Mouse (Mus musculus): ENCODE data around the gene Ddx5. TPM values are rescaled to one million over a fixed set of nuclear protein-coding genes. Genes with fewer than 3 reads are reported as not detected.
"Not testable (repeated sequence)": the region's sequence is repeated elsewhere in the genome, so short reads cannot be mapped to it uniquely, and the experiment has no call there.

Gene Ddx5
- polyA plus RNA-seq, 1 experiment from 2014 or later, result 501 TPM

DNA sequence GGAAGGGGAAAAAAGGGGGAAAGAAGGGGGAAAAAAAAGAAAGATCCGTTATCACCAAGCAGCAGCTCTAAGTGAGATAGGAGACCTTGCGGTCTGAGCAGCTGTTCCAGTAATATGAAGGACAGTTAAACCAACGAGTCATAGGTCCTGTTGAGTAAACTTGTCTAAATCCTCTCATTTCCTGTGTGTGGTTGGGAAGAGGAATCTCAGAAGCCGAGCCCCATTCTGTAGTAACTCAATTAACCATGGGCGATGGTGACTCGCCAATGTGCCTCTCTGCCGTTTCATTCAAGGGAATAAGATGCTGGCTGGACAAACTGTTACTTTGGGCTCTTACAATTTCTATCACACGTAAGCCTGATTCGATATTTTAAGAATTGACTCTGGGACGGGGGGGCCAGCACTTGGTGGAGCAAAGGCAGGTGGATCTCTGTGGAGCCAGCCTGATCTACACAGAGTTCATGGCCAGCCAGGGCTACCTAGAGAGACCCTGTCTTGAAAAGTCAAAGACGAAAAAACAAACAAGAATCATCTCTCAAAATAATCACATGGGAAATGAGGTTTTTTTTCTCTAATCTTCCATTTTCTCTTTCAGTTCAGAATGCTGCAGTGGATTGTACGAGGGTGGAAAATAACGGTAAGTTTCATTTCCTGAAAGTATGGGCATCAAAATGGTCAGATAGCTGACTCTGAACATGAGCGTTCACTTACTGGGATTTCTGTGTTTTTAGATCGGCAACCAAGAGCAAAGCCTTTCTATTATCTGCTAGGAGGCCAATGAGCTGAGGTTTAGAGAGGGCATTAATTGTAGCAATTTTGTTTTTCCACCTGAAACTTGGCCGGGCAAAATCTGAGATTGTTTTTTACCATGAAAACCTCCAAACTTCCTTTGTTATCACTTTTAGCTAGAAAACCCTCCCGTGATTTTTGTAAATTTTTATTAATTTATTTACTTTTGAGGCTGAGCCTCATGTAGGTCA, 37.7 kb downstream of the Ddx5 start, which contains the start of gene Milr1:
Milr1 (plus strand) TSS at position 188 of the 980 bp plus-strand sequence.
- Histone ChIP-seq H3K4me1 (ENCODE audit: control insufficient read depth, insufficient read depth, low read length) (no peaks in the 10 kb centered on the region), H3K36me3 (ENCODE audit: control insufficient read depth, insufficient read depth, low read length) (no peaks in the 10 kb centered on the region), H3K9me3 (ENCODE audit: control insufficient read depth, low read length) (no peaks in the 10 kb centered on the region), H3K4me2 (ENCODE audit: low read depth, severe bottlenecking) (no peak within 1 kb of the TSS), H3K27ac (replicated peaks; ENCODE audit: low read depth, low read length) (no peak within 1 kb of the TSS), H3K4me3 (ENCODE audit: low read depth, low read length) (no peak within 1 kb of the TSS), H3K9ac (ENCODE audit: low read length) (no peak within 1 kb of the TSS), H3K27me3 (ENCODE audit: control insufficient read depth, insufficient read depth, low read length) (no peaks in the 10 kb centered on the region)
- ATAC-seq (ENCODE audit: insufficient number of reproducible peaks, low FRiP score, low TSS enrichment, low read depth) (no peak), DNase-seq (ENCODE audit: low spot score) (no peak)
- 87% methylated on average over 17 of the region's 17 CpGs for WGBS

- no peak for ATAC-seq (ENCODE audit: insufficient number of reproducible peaks, low FRiP score, low TSS enrichment, low read depth)
- Histone ChIP-seq H3K4me2 (ENCODE audit: low read depth, severe bottlenecking) (no peak within 1 kb of the TSS), H3K9ac (ENCODE audit: low read length) (no peak within 1 kb of the TSS), H3K9me3 (ENCODE audit: control insufficient read depth, low read length) (no peaks in the 10 kb centered on the region), H3K4me1 (ENCODE audit: control insufficient read depth, insufficient read depth, low read length) (no peaks in the 10 kb centered on the region), H3K4me3 (ENCODE audit: low read depth, low read length) (no peak within 1 kb of the TSS), H3K27me3 (ENCODE audit: control insufficient read depth, insufficient read depth, low read length) (no peaks in the 10 kb centered on the region), H3K27ac (replicated peaks; ENCODE audit: low read depth, low read length) (no peak within 1 kb of the TSS), H3K36me3 (ENCODE audit: control insufficient read depth, insufficient read depth, low read length) (no peaks in the 10 kb centered on the region)
- WGBS, result 91% methylated on average over 13 of the region's 13 CpGs
- no peak for DNase-seq (ENCODE audit: low spot score)
Observed at GRCm38 (mm10) chr11:106750121-106750751, 38.7 kb downstream of the Ddx5 start, which contains the start of gene Pecam1. Pecam1 (minus strand) TSS chr11:106750628.

DNA sequence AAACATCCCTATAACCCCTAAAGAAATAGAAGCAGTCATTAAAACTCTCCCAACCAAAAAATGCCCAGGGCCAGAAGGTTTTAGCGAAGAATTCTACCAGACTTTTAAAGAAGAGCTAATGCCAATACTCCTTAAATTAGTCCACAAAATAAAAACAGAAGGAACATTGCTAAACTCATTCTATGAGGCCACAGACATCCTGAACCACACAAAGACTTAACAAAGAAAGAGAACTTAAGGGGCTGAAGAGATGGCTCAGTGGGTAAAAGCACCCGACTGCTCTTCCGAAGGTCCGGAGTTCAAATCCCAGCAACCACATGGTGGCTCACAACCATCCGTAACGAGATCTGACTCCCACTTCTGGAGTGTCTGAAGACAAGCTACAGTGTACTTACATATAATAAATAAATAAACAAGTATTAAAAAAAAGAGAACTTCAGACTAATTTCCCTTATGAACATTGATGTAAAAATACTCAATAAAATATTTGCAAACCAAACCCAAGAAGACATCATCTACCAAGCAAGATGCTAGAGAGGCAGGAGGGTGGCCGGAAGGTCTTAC, 39.3 kb downstream of the Ddx5 start:
- not testable (repeated sequence) for ATAC-seq (ENCODE audit: insufficient number of reproducible peaks, low FRiP score, low TSS enrichment, low read depth); H3K27me3 ChIP-seq (ENCODE audit: control insufficient read depth, insufficient read depth, low read length); H3K36me3 ChIP-seq (ENCODE audit: control insufficient read depth, insufficient read depth, low read length); H3K4me3 ChIP-seq (ENCODE audit: low read depth, low read length); H3K27ac ChIP-seq (replicated peaks; ENCODE audit: low read depth, low read length); H3K4me1 ChIP-seq (ENCODE audit: control insufficient read depth, insufficient read depth, low read length); H3K9me3 ChIP-seq (ENCODE audit: control insufficient read depth, low read length); H3K4me2 ChIP-seq (ENCODE audit: low read depth, severe bottlenecking); H3K9ac ChIP-seq (ENCODE audit: low read length); DNase-seq (ENCODE audit: low spot score)
- WGBS, result 95% methylated on average over 7 of the region's 7 CpGs

DNA sequence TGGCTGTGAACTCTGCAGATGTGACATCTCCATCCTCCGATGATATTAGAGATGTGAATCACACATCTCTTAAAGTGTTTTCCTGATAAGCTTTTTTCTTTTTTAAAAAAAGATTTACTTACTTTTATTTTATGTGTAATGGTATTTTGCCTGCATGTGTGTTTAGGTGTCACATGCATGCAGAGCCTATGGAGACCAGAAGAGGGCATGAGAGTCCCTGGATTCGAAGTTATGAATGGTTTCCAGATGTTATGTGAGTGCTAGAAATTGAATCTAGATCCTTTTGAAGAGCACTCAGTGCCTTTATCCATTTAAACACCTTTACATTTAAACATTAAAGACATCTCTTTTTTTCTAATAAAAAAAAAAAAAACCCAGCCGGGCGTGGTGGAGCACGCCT, 44.0 kb downstream of the Ddx5 start:
- DNase-seq (ENCODE audit: low spot score) (no peak), ATAC-seq (ENCODE audit: insufficient number of reproducible peaks, low FRiP score, low TSS enrichment, low read depth) (no peak)
- Histone ChIP-seq H3K4me1 (ENCODE audit: control insufficient read depth, insufficient read depth, low read length) (no peaks in the 10 kb centered on the region), H3K27ac (replicated peaks; ENCODE audit: low read depth, low read length) (no peak overlapping the region), H3K9ac (ENCODE audit: low read length) (no peak overlapping the region), H3K4me2 (ENCODE audit: low read depth, severe bottlenecking) (no peak overlapping the region), H3K36me3 (ENCODE audit: control insufficient read depth, insufficient read depth, low read length) (no peaks in the 10 kb centered on the region), H3K27me3 (ENCODE audit: control insufficient read depth, insufficient read depth, low read length) (no peaks in the 10 kb centered on the region), H3K4me3 (ENCODE audit: low read depth, low read length) (no peak overlapping the region), H3K9me3 (ENCODE audit: control insufficient read depth, low read length) (no peaks in the 10 kb centered on the region)
- WGBS, result 92% methylated on average over 5 of the region's 5 CpGs

- no peak overlapping the region for H3K27ac ChIP-seq (replicated peaks; ENCODE audit: low read depth, low read length)
- H3K36me3 ChIP-seq (ENCODE audit: control insufficient read depth, insufficient read depth, low read length), result no peaks in the 10 kb centered on the region
- H3K9me3 ChIP-seq (ENCODE audit: control insufficient read depth, low read length), result no peaks in the 10 kb centered on the region
- no peak overlapping the region for H3K4me3 ChIP-seq (ENCODE audit: low read depth, low read length)
- no peak for ATAC-seq (ENCODE audit: insufficient number of reproducible peaks, low FRiP score, low TSS enrichment, low read depth)
- no peaks in the 10 kb centered on the region for H3K27me3 ChIP-seq (ENCODE audit: control insufficient read depth, insufficient read depth, low read length)
- no peak overlapping the region for H3K9ac ChIP-seq (ENCODE audit: low read length)
- H3K4me1 ChIP-seq (ENCODE audit: control insufficient read depth, insufficient read depth, low read length), result no peaks in the 10 kb centered on the region
- DNase-seq (ENCODE audit: low spot score), result no peak
- 56% methylated on average over 6 of the region's 6 CpGs for WGBS
- H3K4me2 ChIP-seq (ENCODE audit: low read depth, severe bottlenecking), result no peak overlapping the region
Observed at GRCm38 (mm10) chr11:106742388-106742841, 46.6 kb downstream of the Ddx5 start.

GRCm38 (mm10) chr11:106741826-106742225, 47.2 kb downstream of the Ddx5 start:
- no peaks in the 10 kb centered on the region for H3K36me3 ChIP-seq (ENCODE audit: control insufficient read depth, insufficient read depth, low read length)
- H3K27ac ChIP-seq (replicated peaks; ENCODE audit: low read depth, low read length), result no peak overlapping the region
- DNase-seq (ENCODE audit: low spot score), result no peak
- no peak for ATAC-seq (ENCODE audit: insufficient number of reproducible peaks, low FRiP score, low TSS enrichment, low read depth)
- 0 out of 2 replicates have a peak, but pooled peaks cover 3% of the 10 kb centered on the region for H3K4me1 ChIP-seq (ENCODE audit: control insufficient read depth, insufficient read depth, low read length)
- H3K27me3 ChIP-seq (ENCODE audit: control insufficient read depth, insufficient read depth, low read length), result no peaks in the 10 kb centered on the region
- H3K4me2 ChIP-seq (ENCODE audit: low read depth, severe bottlenecking), result no peak overlapping the region
- H3K4me3 ChIP-seq (ENCODE audit: low read depth, low read length), result no peak overlapping the region
- no peak overlapping the region for H3K9ac ChIP-seq (ENCODE audit: low read length)
- H3K9me3 ChIP-seq (ENCODE audit: control insufficient read depth, low read length), result no peaks in the 10 kb centered on the region
- WGBS, result 97% methylated on average over 3 of the region's 3 CpGs

DNA sequence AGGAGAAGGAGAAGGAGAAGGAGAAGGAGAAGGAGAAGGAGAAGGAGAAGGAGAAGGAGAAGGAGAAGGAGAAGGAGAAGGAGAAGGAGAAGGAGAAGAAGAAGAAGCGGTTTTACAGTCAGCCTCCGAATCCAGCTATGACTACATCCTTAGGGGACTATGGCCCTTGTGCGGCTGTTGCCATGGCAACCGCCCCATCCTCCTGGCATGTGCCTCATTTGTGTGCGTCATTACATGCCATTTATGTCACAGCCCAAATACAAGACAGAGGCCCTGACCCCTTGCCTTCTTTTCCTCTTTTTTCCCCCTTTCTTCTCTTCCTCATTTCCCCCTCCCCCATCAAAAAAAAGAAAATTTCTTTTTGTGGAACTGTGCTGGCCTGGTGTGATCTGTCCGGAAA, 47.8 kb downstream of the Ddx5 start:
- WGBS, result 72% methylated on average over 6 of the region's 6 CpGs
- Histone ChIP-seq H3K4me1 (ENCODE audit: control insufficient read depth, insufficient read depth, low read length) (0 out of 2 replicates have a peak, but pooled peaks cover 3% of the 10 kb centered on the region), H3K36me3 (ENCODE audit: control insufficient read depth, insufficient read depth, low read length) (no peaks in the 10 kb centered on the region), H3K9me3 (ENCODE audit: control insufficient read depth, low read length) (no peaks in the 10 kb centered on the region), H3K4me3 (ENCODE audit: low read depth, low read length) (no peak overlapping the region), H3K27ac (replicated peaks; ENCODE audit: low read depth, low read length) (no peak overlapping the region), H3K4me2 (ENCODE audit: low read depth, severe bottlenecking) (no peak overlapping the region), H3K27me3 (ENCODE audit: control insufficient read depth, insufficient read depth, low read length) (no peaks in the 10 kb centered on the region), H3K9ac (ENCODE audit: low read length) (no peak overlapping the region)
- ATAC-seq (ENCODE audit: insufficient number of reproducible peaks, low FRiP score, low TSS enrichment, low read depth) (no peak), DNase-seq (ENCODE audit: low spot score) (no peak)

DNA sequence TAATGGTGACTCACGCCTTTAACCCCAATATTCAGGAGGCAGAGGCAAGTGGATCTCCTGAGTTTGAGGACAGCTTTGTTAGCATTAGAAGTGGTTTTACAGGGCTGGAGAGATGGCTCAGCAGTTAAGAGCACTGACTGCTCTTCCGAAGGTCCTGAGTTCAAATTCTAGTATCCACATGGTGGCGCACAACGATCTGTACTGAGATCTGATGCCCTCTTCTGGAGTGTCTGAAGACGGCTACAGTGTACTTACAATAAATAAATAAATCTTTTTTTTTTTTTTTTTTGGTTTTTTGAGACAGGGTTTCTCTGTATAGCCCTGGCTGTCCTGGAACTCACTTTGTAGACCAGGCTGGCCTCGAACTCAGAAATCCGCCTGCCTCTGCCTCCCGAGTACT, 48.3 kb downstream of the Ddx5 start:
- H3K4me2 ChIP-seq (ENCODE audit: low read depth, severe bottlenecking); ATAC-seq (ENCODE audit: insufficient number of reproducible peaks, low FRiP score, low TSS enrichment, low read depth); H3K4me3 ChIP-seq (ENCODE audit: low read depth, low read length); H3K27ac ChIP-seq (replicated peaks; ENCODE audit: low read depth, low read length); DNase-seq (ENCODE audit: low spot score); H3K27me3 ChIP-seq (ENCODE audit: control insufficient read depth, insufficient read depth, low read length); H3K9ac ChIP-seq (ENCODE audit: low read length); H3K36me3 ChIP-seq (ENCODE audit: control insufficient read depth, insufficient read depth, low read length); H3K4me1 ChIP-seq (ENCODE audit: control insufficient read depth, insufficient read depth, low read length); H3K9me3 ChIP-seq (ENCODE audit: control insufficient read depth, low read length): not testable (repeated sequence)
- 90% methylated on average over 5 of the region's 8 CpGs for WGBS

Data from limb, embryonic 11.5 days (tissue).